In genomic region chr11:97442891-97443675, GRCm38 (mm10) we compare ENCODE assay signal across 8 mouse cellular contexts. TPM values are rescaled to one million over a fixed set of nuclear protein-coding genes. Genes with fewer than 3 reads are reported as not detected.
DNase-seq lines count a peak whose midpoint lies in the region; ATAC-seq and TF ChIP-seq lines count a peak whose summit lies in the region.
"Had no signal": no experiment of that assay in that cellular context is flagged by ENCODE, and none has a peak within 500 bp of the region (broad histone marks: within the 10 kb centered on the region; RNA-seq: fewer than 3 reads in every experiment).

No protein-coding gene starts in this region.

- no peak overlapping the region for H3K4me3 ChIP-seq in kidney, embryonic 14.5 days (ENCODE audit: low read length)
- no peak overlapping the region for H3K4me3 ChIP-seq in embryonic facial prominence, embryonic 14.5 days (ENCODE audit: low read depth, low read length)
- H3K4me3 ChIP-seq in liver, postnatal 0 days (ENCODE audit: low read depth, low read length): peak overlapping the region; percentile 59

- H3K4me2 ChIP-seq in kidney, embryonic 14.5 days (replicated peaks; ENCODE audit: low read depth, low read length): no peak overlapping the region; the same call in 1 of the 2 replicates
- H3K4me2 ChIP-seq in embryonic facial prominence, embryonic 14.5 days (ENCODE audit: low read depth, low read length): peak overlapping the region; percentile 76; the same call in 1 of the 2 replicates
- peak overlapping the region; percentile 68 for H3K4me2 ChIP-seq in liver, postnatal 0 days (ENCODE audit: low read depth, low read length)

- H3K27ac ChIP-seq in kidney, embryonic 14.5 days (ENCODE audit: low read depth, low read length): peak overlapping the region; percentile 4; the same call in 1 of the 2 replicates
- no peak overlapping the region for H3K27ac ChIP-seq in embryonic facial prominence, embryonic 14.5 days (replicated peaks; ENCODE audit: low read depth, low read length)
- peak overlapping the region; percentile 85 for H3K27ac ChIP-seq in liver, postnatal 0 days (ENCODE audit: low read depth)

- no peak for DNase-seq in kidney, postnatal 36 days
- DNase-seq in c-Kit-negative CD71-positive TER-119-positive erythroid progenitor cells, embryonic 14.5 days (ENCODE audit: low read depth, low spot score): peak; percentile 49
- no peak for DNase-seq in embryonic facial prominence, embryonic 14.5 days (ENCODE audit: low spot score)
- peak; percentile 31 for DNase-seq in liver, postnatal 0 days
- no peak for DNase-seq in Muller cell, postnatal 12 days (ENCODE audit: inconsistent ontology term)
- DNase-seq in thymus, postnatal 14 days: no peak
- DNase-seq: gastrocnemius, postnatal 25 days had no signal

- no peak for TF ChIP-seq CTCF in liver, postnatal 0 days (IDR thresholded peaks at IDR 0.05; ENCODE audit: low read depth)

- 85% methylated on average over 11 of the region's 11 CpGs for WGBS in kidney, embryonic 14.5 days
- 85% methylated on average over 11 of the region's 11 CpGs for WGBS in embryonic facial prominence, embryonic 14.5 days
- WGBS in liver, postnatal 0 days (ENCODE audit: insufficient replicate concordance): 58% methylated on average over 11 of the region's 11 CpGs

- peak; percentile 80 for TF ChIP-seq EP300 in liver, postnatal 0 days (IDR thresholded peaks at IDR 0.05; ENCODE audit: low read depth)

- H3K9ac ChIP-seq in kidney, embryonic 14.5 days (ENCODE audit: low read depth, low read length): peak overlapping the region; percentile 0; the same call in 1 of the 2 replicates
- no peak overlapping the region for H3K9ac ChIP-seq in embryonic facial prominence, embryonic 14.5 days (ENCODE audit: low read depth, low read length)
- H3K9ac ChIP-seq in liver, postnatal 0 days (replicated peaks): peak overlapping the region; percentile 71

- peaks cover 38% of the 10 kb centered on the region for H3K4me1 ChIP-seq in kidney, embryonic 14.5 days (ENCODE audit: control insufficient read depth, insufficient read depth, low read length)
- H3K4me1 ChIP-seq in embryonic facial prominence, embryonic 14.5 days (ENCODE audit: control insufficient read depth, insufficient read depth, low read length): peaks cover 50% of the 10 kb centered on the region
- H3K4me1 ChIP-seq in liver, postnatal 0 days (ENCODE audit: insufficient read depth): peaks cover 71% of the 10 kb centered on the region

- H3K27me3 ChIP-seq in kidney, embryonic 14.5 days (ENCODE audit: control insufficient read depth, insufficient read depth, low read length): no peaks in the 10 kb centered on the region; the same call in 1 of the 2 replicates
- no peaks in the 10 kb centered on the region for H3K27me3 ChIP-seq in embryonic facial prominence, embryonic 14.5 days (replicated peaks; ENCODE audit: control insufficient read depth, insufficient read depth, low read length)
- no peaks in the 10 kb centered on the region for H3K27me3 ChIP-seq in liver, postnatal 0 days (ENCODE audit: insufficient read depth, low read length)

- H3K36me3 ChIP-seq in kidney, embryonic 14.5 days (ENCODE audit: control insufficient read depth, insufficient read depth, low read length): peaks cover 32% of the 10 kb centered on the region
- peaks cover 39% of the 10 kb centered on the region for H3K36me3 ChIP-seq in embryonic facial prominence, embryonic 14.5 days (ENCODE audit: control insufficient read depth, insufficient read depth, low read length)
- H3K36me3 ChIP-seq in liver, postnatal 0 days (replicated peaks; ENCODE audit: insufficient read depth, low read length): peaks cover 44% of the 10 kb centered on the region

- no peak for ATAC-seq in kidney, embryonic 14.5 days (ENCODE audit: low FRiP score, low TSS enrichment)
- no peak for ATAC-seq in embryonic facial prominence, embryonic 14.5 days (ENCODE audit: low read depth)
- ATAC-seq in liver, postnatal 0 days: no peak

- no peaks in the 10 kb centered on the region for H3K9me3 ChIP-seq in kidney, embryonic 14.5 days (ENCODE audit: control insufficient read depth, low read length)
- H3K9me3 ChIP-seq in embryonic facial prominence, embryonic 14.5 days (ENCODE audit: control insufficient read depth, low read length): no peaks in the 10 kb centered on the region
- no peaks in the 10 kb centered on the region for H3K9me3 ChIP-seq in liver, postnatal 0 days (ENCODE audit: low read length)

RNA-seq across cellular contexts. Expression of gene Arhgap23, which starts 27.8 kb away (rescaled TPM):
- polyA plus RNA-seq in kidney, embryonic 14.5 days (2014; fragmentation: Nextera tagmentation; extraction: Ambion mirVana): 5.2 and 7.4 TPM in 2 replicates
- 8.9 and 9.5 TPM in 2 replicates for polyA plus RNA-seq in embryonic facial prominence, embryonic 14.5 days (2014; fragmentation: Nextera tagmentation; extraction: Ambion mirVana)
- polyA plus RNA-seq in liver, postnatal 0 days (2015; fragmentation: Nextera tagmentation; extraction: Ambion mirVana): 5.6 and 5.7 TPM in 2 replicates

RNA-seq across cellular contexts. Expression of gene 4933428G20Rik, which starts 57.1 kb away (rescaled TPM):
- polyA plus RNA-seq in kidney, embryonic 14.5 days (2014; fragmentation: Nextera tagmentation; extraction: Ambion mirVana): 0.15 and 0.69 TPM in 2 replicates
- polyA plus RNA-seq in embryonic facial prominence, embryonic 14.5 days (2014; fragmentation: Nextera tagmentation; extraction: Ambion mirVana): 0.13 TPM in 1 of 2 replicates, not detected in the other
- polyA plus RNA-seq in liver, postnatal 0 days (2015; fragmentation: Nextera tagmentation; extraction: Ambion mirVana): 0.20 and 0.25 TPM in 2 replicates

Comparison
In these comparisons a context has a peak if more than half of its experiments do, and no peak if none do; other contexts are left out.
1. DNase-seq: peak in c-Kit-negative CD71-positive TER-119-positive erythroid progenitor cells, embryonic 14.5 days (single experiment) and liver, postnatal 0 days (single experiment); none in kidney, postnatal 36 days (0 of 2), embryonic facial prominence, embryonic 14.5 days (single experiment), Muller cell, postnatal 12 days (single experiment) and thymus, postnatal 14 days (single experiment).